Mouse (Mus musculus) hindlimb bud, embryonic 11.5 days (tissue): ENCODE results near the gene Arhgef10l.
"Not testable (repeated sequence)": the region's sequence is repeated elsewhere in the genome, so short reads cannot be mapped to it uniquely, and the experiment has no call there.

Experiments used
- DNase-seq: peaks from one replicate; pipeline ENCODE4 v3.0.0-alpha.2; 2012; ENCODE audit warnings: low read depth, low spot score; ENCODE audit errors: extremely low spot score

Gene Arhgef10l

GRCm38 (mm10) chr4:140579149-140579548, 86.7 kb downstream of the Arhgef10l start:
- DNase-seq: no peak

GRCm38 (mm10) chr4:140576628-140577027, 89.2 kb downstream of the Arhgef10l start:
- DNase-seq: no peak

- DNase-seq: not testable (repeated sequence)
These were observed 90.9 kb downstream of the Arhgef10l start for GRCm38 (mm10) chr4:140574863-140575262.

GRCm38 (mm10) chr4:140572376-140572775, 93.4 kb downstream of the Arhgef10l start:
- DNase-seq: no peak

GRCm38 (mm10) chr4:140569394-140569793, 96.4 kb downstream of the Arhgef10l start:
- DNase-seq: no peak

- DNase-seq: no peak
These were observed 97.8 kb downstream of the Arhgef10l start for GRCm38 (mm10) chr4:140567911-140568480.

GRCm38 (mm10) chr4:140566785-140567184, 99.0 kb downstream of the Arhgef10l start:
- DNase-seq: no peak

- DNase-seq: not testable (repeated sequence)
These were observed 101.4 kb downstream of the Arhgef10l start for GRCm38 (mm10) chr4:140564459-140564858.

GRCm38 (mm10) chr4:140562461-140563178, 103.2 kb downstream of the Arhgef10l start:
- no peak for DNase-seq

- no peak for DNase-seq
These were observed 104.1 kb downstream of the Arhgef10l start for GRCm38 (mm10) chr4:140561744-140562143.

- DNase-seq: no peak
These were observed 106.0 kb downstream of the Arhgef10l start for GRCm38 (mm10) chr4:140559862-140560261.

- DNase-seq: no peak
These were observed 107.6 kb downstream of the Arhgef10l start for GRCm38 (mm10) chr4:140558193-140558592.

GRCm38 (mm10) chr4:140556561-140556960, 109.3 kb downstream of the Arhgef10l start:
- DNase-seq: no peak

- DNase-seq: peak; percentile 12
These were observed 110.5 kb downstream of the Arhgef10l start for GRCm38 (mm10) chr4:140555273-140555672.

GRCm38 (mm10) chr4:140554552-140554951, 111.3 kb downstream of the Arhgef10l start:
- DNase-seq: no peak

GRCm38 (mm10) chr4:140551766-140552165, 114.0 kb downstream of the Arhgef10l start:
- no peak for DNase-seq

GRCm38 (mm10) chr4:140550670-140551069, 115.1 kb downstream of the Arhgef10l start:
- DNase-seq: no peak

GRCm38 (mm10) chr4:140549975-140550374, 115.8 kb downstream of the Arhgef10l start:
- no peak for DNase-seq

- peak; percentile 31 for DNase-seq
These were observed 118.3 kb downstream of the Arhgef10l start for GRCm38 (mm10) chr4:140547488-140547887.

- DNase-seq: no peak
These were observed 126.7 kb downstream of the Arhgef10l start for GRCm38 (mm10) chr4:140539125-140539524.

GRCm38 (mm10) chr4:140537561-140538021, 128.2 kb downstream of the Arhgef10l start:
- no peak for DNase-seq

GRCm38 (mm10) chr4:140535323-140535722, 130.5 kb downstream of the Arhgef10l start:
- no peak for DNase-seq
